Mouse (Mus musculus) CH12F3 (cell line): ENCODE results near the gene Dlgap5.
"Not testable (repeated sequence)": the region's sequence is repeated elsewhere in the genome, so short reads cannot be mapped to it uniquely, and the experiment has no call there.

Source experiments
- in situ Hi-C: fragments of 300-500 bp; cut with MboI; formaldehyde crosslinking; loops from 2 replicates; pipeline ENCODE4 v1.14.3; 2020; ENCODE audit warnings: low sequenced_read_pairs

Dlgap5 gene

GRCm38 (mm10) chr14:47417775-47418665 is at the start of gene Dlgap5:
Gene Dlgap5, minus strand, starts transcription at chr14:47418407.
- in situ Hi-C loops: no loop called here

- in situ Hi-C loops: no loop called here
Measured at GRCm38 (mm10) chr14:47465468-47466175, 47.4 kb upstream of the Dlgap5 start.

GRCm38 (mm10) chr14:47464426-47464825 is 46.2 kb upstream of the Dlgap5 start:
- in situ Hi-C loops: no loop called here

GRCm38 (mm10) chr14:47462877-47463460 is 44.8 kb upstream of the Dlgap5 start:
- in situ Hi-C loops: no loop called here

- in situ Hi-C loops: no loop called here
Measured at GRCm38 (mm10) chr14:47462453-47462852, 44.2 kb upstream of the Dlgap5 start.

GRCm38 (mm10) chr14:47461997-47462396 is 43.8 kb upstream of the Dlgap5 start:
- in situ Hi-C loops: no loop called here

- in situ Hi-C loops: no loop called here
Measured at GRCm38 (mm10) chr14:47459556-47459955, 41.3 kb upstream of the Dlgap5 start.

- in situ Hi-C loops: not testable (repeated sequence)
Measured at GRCm38 (mm10) chr14:47450121-47450520, 31.9 kb upstream of the Dlgap5 start, which contains the start of gene Fbxo34. Gene Fbxo34, plus strand, starts transcription at chr14:47450421.

- in situ Hi-C loops: no loop called here
Measured at GRCm38 (mm10) chr14:47445331-47446095, 27.3 kb upstream of the Dlgap5 start.

- in situ Hi-C loops: no loop called here
Measured at GRCm38 (mm10) chr14:47444907-47445306, 26.7 kb upstream of the Dlgap5 start.

- in situ Hi-C loops: no loop called here
Measured at GRCm38 (mm10) chr14:47438947-47439346, 20.7 kb upstream of the Dlgap5 start.

- in situ Hi-C loops: no loop called here
Measured at GRCm38 (mm10) chr14:47432987-47433386, 14.8 kb upstream of the Dlgap5 start.

- in situ Hi-C loops: no loop called here
Measured at GRCm38 (mm10) chr14:47422466-47422865, 4.3 kb upstream of the Dlgap5 start.

- in situ Hi-C loops: no loop called here
Measured at GRCm38 (mm10) chr14:47421606-47422005, 3.4 kb upstream of the Dlgap5 start.

- in situ Hi-C loops: no loop called here
Measured at GRCm38 (mm10) chr14:47419723-47420276, 1.6 kb upstream of the Dlgap5 start.

- in situ Hi-C loops: no loop called here
Measured at GRCm38 (mm10) chr14:47419034-47419625, 923 bp upstream of the Dlgap5 start.

GRCm38 (mm10) chr14:47418666-47418991 is 422 bp upstream of the Dlgap5 start:
- in situ Hi-C loops: no loop called here

GRCm38 (mm10) chr14:47417346-47417745 is 861 bp downstream of the Dlgap5 start:
- in situ Hi-C loops: no loop called here

GRCm38 (mm10) chr14:47406000-47406399 is 12.2 kb downstream of the Dlgap5 start:
- in situ Hi-C loops: no loop called here

- in situ Hi-C loops: loop anchor here (5.0 kb wide), 1 partner anchor 70 kb away; no protein-coding TSS in a partner anchor
Measured at GRCm38 (mm10) chr14:47402735-47403134, 15.5 kb downstream of the Dlgap5 start.
